Mouse (Mus musculus) liver, postnatal 0 days (tissue): Measurements from ENCODE around the gene Prpsap2.

Experiments
- CTCF ChIP-seq: sonication (generic); IDR thresholded peaks from 2 replicates; pipeline ENCODE4 v1.5.1; 2016; ENCODE audit warnings: antibody characterized with exemption, low read depth
- EP300 ChIP-seq: IDR thresholded peaks from 2 replicates; pipeline ENCODE4 v1.6.1; 2016; ENCODE audit warnings: antibody characterized with exemption, low read depth, mild to moderate bottlenecking

DNA sequence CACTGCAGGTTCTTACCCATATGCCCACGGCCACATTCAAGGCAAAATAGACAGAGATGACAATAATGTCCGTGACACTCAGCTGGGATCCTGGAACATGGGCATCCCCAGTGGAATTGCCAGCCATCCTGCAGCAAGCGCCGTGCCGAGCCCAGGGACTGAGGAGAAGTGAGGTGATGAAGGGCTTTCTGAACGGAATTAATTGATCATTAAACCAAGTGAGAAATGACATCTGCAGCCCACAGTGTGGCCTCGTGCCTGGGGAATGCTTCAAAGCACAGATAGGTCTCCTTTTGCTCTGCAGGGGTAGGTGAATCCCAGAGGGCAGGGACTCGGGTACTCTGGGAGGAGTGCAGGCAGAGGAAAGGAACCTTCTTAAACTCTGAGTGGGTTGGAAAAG lies 42.1 kb downstream of the Prpsap2 start:
- TF ChIP-seq CTCF = no peak
- no peak for TF ChIP-seq EP300
